In genomic region chr6:72851633-72852032, GRCm38 (mm10) we compare ENCODE assay signal across 9 mouse cellular contexts. TPM values are rescaled to one million over a fixed set of nuclear protein-coding genes. Genes with fewer than 3 reads are reported as not detected.
DNase-seq lines count a peak whose midpoint lies in the region; ATAC-seq and TF ChIP-seq lines count a peak whose summit lies in the region.
"Had no signal": no experiment of that assay in that cellular context is flagged by ENCODE, and none has a peak within 500 bp of the region (broad histone marks: within the 10 kb centered on the region; RNA-seq: fewer than 3 reads in every experiment).

No protein-coding gene starts in this region.

- H3K27ac ChIP-seq in hindbrain, postnatal 0 days: no peak overlapping the region
- H3K27ac ChIP-seq in hindbrain, embryonic 16.5 days (ENCODE audit: low read depth, low read length): no peak overlapping the region
- H3K27ac ChIP-seq: embryonic facial prominence, embryonic 15.5 days had no signal

- WGBS in hindbrain, postnatal 0 days: 71% methylated on average over 5 of the region's 5 CpGs
- WGBS in hindbrain, embryonic 16.5 days: 81% methylated on average over 5 of the region's 5 CpGs

- peak; percentile 12 for DNase-seq in hindbrain, postnatal 0 days (ENCODE audit: low spot score)
- DNase-seq in CD4-positive, CD25-positive, alpha-beta regulatory T cell, adult 2 months (ENCODE audit: low read depth, low spot score): peak; percentile 62
- DNase-seq in R1 (ENCODE audit: low read depth, low spot score): peak; percentile 83
- peak; percentile 24 to 47 for DNase-seq in kidney, postnatal 25 days
- peak; percentile 48 for DNase-seq in retina, postnatal 1 day
- no peak for DNase-seq in ovary, postnatal 14 days (ENCODE audit: low spot score)

- no peak for ATAC-seq in hindbrain, postnatal 0 days
- ATAC-seq in hindbrain, embryonic 16.5 days: no peak

- H3K36me3 ChIP-seq in hindbrain, postnatal 0 days (ENCODE audit: insufficient read depth, low read length): peaks cover 38% of the 10 kb centered on the region
- H3K36me3 ChIP-seq in hindbrain, embryonic 16.5 days (ENCODE audit: control insufficient read depth, insufficient read depth, low read length): peaks cover 23% of the 10 kb centered on the region

- H3K9me3 ChIP-seq in hindbrain, postnatal 0 days (ENCODE audit: low read length): no peaks in the 10 kb centered on the region
- H3K9me3 ChIP-seq in hindbrain, embryonic 16.5 days (ENCODE audit: control insufficient read depth, low read length): no peaks in the 10 kb centered on the region
- H3K9me3 ChIP-seq: embryonic facial prominence, embryonic 15.5 days had no signal

- no peaks in the 10 kb centered on the region for H3K27me3 ChIP-seq in hindbrain, postnatal 0 days (ENCODE audit: insufficient read depth, low read length)
- no peaks in the 10 kb centered on the region for H3K27me3 ChIP-seq in hindbrain, embryonic 16.5 days (replicated peaks; ENCODE audit: control insufficient read depth, insufficient read depth, low read length)
- H3K27me3 ChIP-seq: embryonic facial prominence, embryonic 15.5 days; megakaryocyte, embryonic 14.5 days had no signal

- peak; percentile 67 for TF ChIP-seq CTCF in hindbrain, postnatal 0 days (IDR thresholded peaks at IDR 0.05; ENCODE audit: low read depth)

- H3K4me2 ChIP-seq in hindbrain, postnatal 0 days (ENCODE audit: low read depth, low read length): no peak overlapping the region
- H3K4me2 ChIP-seq in hindbrain, embryonic 16.5 days (ENCODE audit: low read length): no peak overlapping the region
- H3K4me2 ChIP-seq: embryonic facial prominence, embryonic 15.5 days had no signal

- H3K4me3 ChIP-seq in hindbrain, postnatal 0 days (ENCODE audit: low read length): no peak overlapping the region
- H3K4me3 ChIP-seq in hindbrain, embryonic 16.5 days (ENCODE audit: low read length): no peak overlapping the region
- H3K4me3 ChIP-seq: embryonic facial prominence, embryonic 15.5 days; megakaryocyte, embryonic 14.5 days had no signal

- H3K9ac ChIP-seq in hindbrain, postnatal 0 days (replicated peaks; ENCODE audit: low read length): no peak overlapping the region
- no peak overlapping the region for H3K9ac ChIP-seq in hindbrain, embryonic 16.5 days (ENCODE audit: low read depth, low read length)
- H3K9ac ChIP-seq: embryonic facial prominence, embryonic 15.5 days had no signal

- H3K4me1 ChIP-seq in hindbrain, postnatal 0 days (ENCODE audit: insufficient read depth, low read length): no peaks in the 10 kb centered on the region
- H3K4me1 ChIP-seq in hindbrain, embryonic 16.5 days (ENCODE audit: control insufficient read depth, insufficient read depth, low read depth, low read length): no peaks in the 10 kb centered on the region
- H3K4me1 ChIP-seq: embryonic facial prominence, embryonic 15.5 days had no signal

RNA-seq across cellular contexts. Expression of gene Kcmf1, which starts 48.1 kb away (rescaled TPM):
- 66.5 and 76.9 TPM in 2 replicates for total RNA-seq in hindbrain, postnatal 0 days (2014; rRNA removed)
- 50.1 and 51.0 TPM in 2 replicates for polyA plus RNA-seq in hindbrain, postnatal 0 days (2015; fragmentation: Nextera tagmentation; extraction: Ambion mirVana)
- 28.9 and 30.2 TPM in 2 replicates for polyA plus RNA-seq in hindbrain, embryonic 16.5 days (2015; fragmentation: Nextera tagmentation; extraction: Ambion mirVana)
